Mouse (Mus musculus): Measurements from ENCODE around the gene Dgkk. TPM values are rescaled to one million over a fixed set of nuclear protein-coding genes. Genes with fewer than 3 reads are reported as not detected.

The Dgkk gene
- 0.02 and 0.05 TPM in 2 replicates for polyA plus RNA-seq (2012; rRNA removed)

GRCm38 (mm10) chrX:6779006-6779405 is at the start of gene Dgkk:
TSS of gene Dgkk (plus strand) at chrX:6779306.

Data from ovary, adult 2 months (tissue).